Mouse (Mus musculus) hindbrain, postnatal 0 days (tissue): ENCODE data around the gene Rbms2. TPM values are rescaled to one million over a fixed set of nuclear protein-coding genes. Genes with fewer than 3 reads are reported as not detected.
A peak's percentile ranks its signal among the peaks of the same experiment; 100 is the strongest.
"Not testable (repeated sequence)": the region's sequence is repeated elsewhere in the genome, so short reads cannot be mapped to it uniquely, and the experiment has no call there.

Experiments
- ATAC-seq: fragments of 200-750 bp; cut with Nextera tagmentation; 2 replicates; pipeline ENCODE4 v1.8.0; 2017; ENCODE audit warnings: mild to moderate bottlenecking, moderate TSS enrichment, moderate library complexity
- DNase-seq: peaks from one replicate; pipeline ENCODE4 v3.0.0-alpha.2; 2015; ENCODE audit warnings: low spot score
- H3K27ac ChIP-seq: fragments of 300-500 bp; sonication (generic); 2 replicates; pipeline ENCODE4 v1.5.1; 2014; ENCODE audit warnings: mild to moderate bottlenecking
- H3K27me3 ChIP-seq: fragments of 300-500 bp; sonication (generic); 2 replicates; pipeline ENCODE4 v1.6.1; 2014; ENCODE audit warnings: low read length, mixed read lengths; ENCODE audit not compliant: insufficient read depth
- H3K36me3 ChIP-seq: fragments of 300-500 bp; sonication (generic); 2 replicates; pipeline ENCODE4 v1.6.1; 2014; ENCODE audit warnings: low read length, mixed read lengths; ENCODE audit not compliant: insufficient read depth
- H3K4me1 ChIP-seq: fragments of 300-500 bp; sonication (generic); 2 replicates; pipeline ENCODE4 v1.6.1; 2014; ENCODE audit warnings: antibody characterized with exemption, low read length, mixed read lengths; ENCODE audit not compliant: insufficient read depth
- H3K4me2 ChIP-seq: fragments of 300-500 bp; sonication (generic); 2 replicates; pipeline ENCODE4 v1.6.1; 2014; ENCODE audit warnings: low read depth, mild to moderate bottlenecking, low read length, moderate library complexity, mixed read lengths
- H3K4me3 ChIP-seq: fragments of 300-500 bp; sonication (generic); 2 replicates; pipeline ENCODE4 v1.5.1; 2014; ENCODE audit warnings: low read length
- H3K9ac ChIP-seq: fragments of 300-500 bp; sonication (generic); replicated peaks from 2 replicates; pipeline ENCODE4 v1.6.1; 2014; ENCODE audit warnings: mild to moderate bottlenecking, low read length, moderate library complexity, mixed read lengths
- H3K9me3 ChIP-seq: fragments of 300-500 bp; sonication (generic); 2 replicates; pipeline ENCODE4 v1.6.1; 2016; ENCODE audit warnings: low read length, mixed read lengths
- CTCF ChIP-seq: IDR thresholded peaks from 2 replicates; pipeline ENCODE4 v1.5.1; 2016; ENCODE audit warnings: antibody characterized with exemption, control low read depth, low read depth
- WGBS: fragments of 180-500 bp; shearing (Covaris S2); extraction: QIAGEN DNeasy Blood & Tissue Kit; methylation state at CpG from one replicate; pipeline ENCODE4 v1.1.7; 2014; 5-methylcytosine and 5-hydroxymethylcytosine counted together
- polyA plus RNA-seq: library from polyadenylated mRNA; unstranded; fragments of >200 nt; fragmentation: Nextera tagmentation; extraction: Ambion mirVana; gene quantifications from 2 replicates; pipeline ENCODE4 v1.2.1, GENCODE M21; 2015
- total RNA-seq: library from RNA; depleted of rRNA; stranded (reverse); fragments of >200 nt; gene quantifications from 2 replicates; pipeline ENCODE4 v1.2.3, GENCODE M21; 2014

Gene Rbms2
- total and polyA plus RNA-seq, 2 experiments from 2014 or later: 7.3 to 13.2 TPM

DNA sequence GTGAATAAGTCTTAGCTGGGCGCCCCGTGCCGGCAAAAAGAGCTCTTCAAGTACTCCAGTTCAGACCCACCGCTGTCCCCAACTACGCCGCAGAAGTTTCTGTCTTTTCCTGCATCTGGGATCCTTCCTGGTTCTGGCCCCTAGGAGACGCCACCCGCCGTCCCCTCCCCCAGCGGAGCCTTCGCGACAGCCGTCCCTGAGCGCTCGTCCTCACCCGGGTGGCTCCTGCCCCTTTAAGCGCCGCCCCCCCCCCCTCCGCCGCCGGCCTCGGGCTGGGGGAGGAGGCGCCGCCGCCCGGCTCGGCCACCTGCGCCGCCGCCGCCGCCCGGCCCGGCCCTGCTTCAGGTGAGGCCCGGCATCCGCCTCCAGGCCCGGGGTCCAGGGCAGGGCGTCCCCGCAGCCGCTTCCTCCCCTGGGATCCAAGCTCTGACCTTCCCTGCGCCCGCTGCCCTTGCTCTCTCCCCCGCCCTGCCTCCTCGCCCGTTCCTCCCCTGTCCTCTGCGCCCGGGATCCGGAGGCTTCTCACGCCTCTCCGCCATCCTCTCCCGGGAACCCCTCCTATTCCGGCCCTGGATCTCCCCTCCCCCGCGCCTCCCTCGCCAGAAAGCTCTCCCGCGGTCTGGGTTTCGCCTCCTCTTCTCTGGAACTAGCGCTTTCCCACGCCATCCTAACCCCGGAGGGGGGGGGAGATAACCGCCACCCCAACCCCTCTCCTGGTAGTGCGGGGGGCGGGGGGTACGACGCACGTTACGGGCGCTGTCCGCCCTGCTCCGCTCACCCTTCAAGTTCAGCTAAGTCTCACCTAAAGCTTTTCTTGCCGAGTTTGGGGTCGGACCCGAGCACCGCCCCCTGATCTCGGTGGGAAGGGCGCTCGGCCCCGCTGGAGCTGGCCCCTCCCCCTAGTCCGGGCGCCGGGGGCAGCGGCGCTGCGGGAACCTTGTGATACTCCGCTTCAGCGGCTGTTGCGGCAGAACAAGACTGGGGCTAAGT, 87.3 kb downstream of the Rbms2 start:
- peaks cover 22% of the 10 kb centered on the region for H3K36me3 ChIP-seq
- under 1% methylated on average over 59 of the region's 88 CpGs for WGBS
- peaks cover 27% of the 10 kb centered on the region for H3K4me1 ChIP-seq
- H3K4me2 ChIP-seq: peak overlapping the region; percentile 88
- ATAC-seq (peak; percentile 61), DNase-seq (peak; percentile 83)
- H3K9ac ChIP-seq: peak overlapping the region; percentile 61
- no peaks in the 10 kb centered on the region for H3K9me3 ChIP-seq
- H3K27ac ChIP-seq: peak overlapping the region; percentile 78
- peak overlapping the region; percentile 72 for H3K4me3 ChIP-seq
- H3K27me3 ChIP-seq: no peaks in the 10 kb centered on the region
- peak; percentile 57 for TF ChIP-seq CTCF

DNA sequence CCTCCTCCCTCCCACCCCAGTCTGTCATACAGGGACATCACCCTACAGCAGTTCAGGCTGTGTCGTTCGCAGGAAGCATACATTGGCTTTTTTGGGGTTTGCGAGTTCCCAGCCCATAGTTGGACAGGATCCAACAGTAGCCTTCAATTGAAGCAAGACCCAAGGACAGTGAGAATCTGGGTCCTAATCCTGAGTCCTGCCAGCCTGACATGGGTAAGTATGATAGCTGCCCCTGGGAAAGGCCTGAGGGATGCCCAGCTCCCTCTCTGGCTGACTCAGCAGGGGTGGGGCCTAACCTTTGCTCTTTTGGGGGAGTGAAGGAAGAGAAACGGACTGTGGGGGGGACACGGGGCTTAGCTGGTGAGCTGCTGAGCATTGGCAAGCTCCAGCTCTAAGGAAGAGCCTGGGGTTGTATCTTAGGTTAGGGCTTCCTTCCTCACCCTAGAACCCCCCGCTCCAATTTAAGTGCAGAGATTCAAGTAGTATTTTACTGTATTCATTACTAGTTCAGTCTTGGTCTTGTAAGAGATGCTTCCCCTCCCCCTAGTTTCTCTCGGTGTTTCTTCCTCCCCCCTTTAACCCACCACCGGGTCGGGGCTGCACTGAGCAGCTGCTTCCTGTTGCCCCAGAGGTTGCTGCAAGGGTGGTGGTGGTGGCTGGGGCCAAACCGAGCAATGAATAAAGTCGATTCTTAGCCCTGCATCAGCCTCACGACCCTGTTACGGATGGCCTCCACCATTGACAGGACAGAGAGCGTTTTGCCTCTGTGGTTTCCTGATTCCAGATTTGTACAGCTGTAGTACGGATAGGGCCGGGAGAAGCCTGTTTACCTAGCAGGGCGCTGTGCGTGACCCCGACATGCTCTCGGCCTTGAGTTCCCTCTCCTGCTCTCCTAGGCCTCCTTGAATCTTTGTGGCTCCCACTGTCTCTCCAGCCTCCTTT, 88.3 kb downstream of the Rbms2 start, which contains the start of gene Baz2a:
Gene Baz2a, plus strand, starts transcription at position 14 of the 942 bp plus-strand sequence.
- DNase-seq (peak; percentile 58), ATAC-seq (peak; percentile 0; the same call in 1 of the 2 replicates)
- Histone ChIP-seq H3K27ac (peak within 1 kb of the TSS; percentile 78), H3K4me2 (peak within 1 kb of the TSS; percentile 88), H3K27me3 (no peaks in the 10 kb centered on the region), H3K4me3 (peak within 1 kb of the TSS; percentile 72), H3K4me1 (peaks cover 27% of the 10 kb centered on the region), H3K36me3 (peaks cover 28% of the 10 kb centered on the region), H3K9me3 (no peaks in the 10 kb centered on the region), H3K9ac (peak within 1 kb of the TSS; percentile 61)
- no peak for TF ChIP-seq CTCF
- WGBS: 2% methylated on average over 20 of the region's 20 CpGs

DNA sequence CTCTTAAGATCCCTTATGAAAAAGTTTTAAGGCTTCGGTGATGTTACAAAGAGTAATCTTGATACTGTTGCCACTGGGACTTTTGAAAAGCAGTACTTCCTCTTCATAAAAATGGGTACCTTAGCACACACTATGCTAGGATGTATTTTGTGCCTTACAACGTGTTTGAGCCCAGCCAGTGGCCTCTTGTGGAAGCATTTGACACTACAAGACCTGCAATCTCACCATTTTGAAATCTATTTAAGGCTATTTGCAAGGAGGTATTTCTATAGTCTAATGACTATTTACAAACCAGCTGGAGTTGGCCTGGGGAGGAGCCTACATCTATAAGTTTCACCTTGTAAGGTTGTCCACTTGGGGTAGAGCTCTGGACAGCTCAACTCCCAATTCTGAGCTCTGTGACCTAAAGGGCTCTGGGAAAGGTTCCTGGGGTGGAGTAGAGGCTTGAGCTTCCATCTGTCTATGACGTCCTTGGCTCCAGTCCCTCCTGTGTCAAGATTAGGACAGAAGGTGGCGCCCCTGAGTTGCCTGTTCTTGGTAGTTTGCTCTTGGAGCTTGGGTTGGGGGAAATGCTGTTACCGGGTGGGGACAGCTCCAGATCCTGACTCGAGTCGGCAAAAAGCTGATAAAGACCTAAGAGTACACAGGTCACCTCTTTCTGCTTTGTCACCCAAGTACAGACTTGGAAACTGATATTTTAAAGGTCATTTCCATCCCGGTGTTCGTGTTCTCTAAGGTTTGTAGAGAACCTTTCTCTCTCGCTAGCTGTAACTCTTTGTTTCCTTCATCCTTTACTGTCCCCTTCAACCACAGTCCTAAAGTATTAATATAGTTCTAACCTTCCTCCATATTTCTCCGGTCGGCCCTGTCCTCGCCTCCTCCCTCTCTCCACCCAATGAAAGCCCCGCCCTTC, 89.2 kb downstream of the Rbms2 start:
- Histone ChIP-seq H3K36me3 (peaks cover 36% of the 10 kb centered on the region), H3K27ac (peak overlapping the region; percentile 78; the same call in 1 of the 2 replicates), H3K27me3 (no peaks in the 10 kb centered on the region), H3K4me2 (peak overlapping the region; percentile 88), H3K4me3 (peak overlapping the region; percentile 72), H3K4me1 (peaks cover 27% of the 10 kb centered on the region), H3K9me3 (no peaks in the 10 kb centered on the region), H3K9ac (peak overlapping the region; percentile 61; the same call in 1 of the 2 replicates)
- DNase-seq: peak; percentile 92
- peak; percentile 58 for ATAC-seq
- TF ChIP-seq CTCF: peak; percentile 84
- 8% methylated on average over 14 of the region's 14 CpGs for WGBS

DNA sequence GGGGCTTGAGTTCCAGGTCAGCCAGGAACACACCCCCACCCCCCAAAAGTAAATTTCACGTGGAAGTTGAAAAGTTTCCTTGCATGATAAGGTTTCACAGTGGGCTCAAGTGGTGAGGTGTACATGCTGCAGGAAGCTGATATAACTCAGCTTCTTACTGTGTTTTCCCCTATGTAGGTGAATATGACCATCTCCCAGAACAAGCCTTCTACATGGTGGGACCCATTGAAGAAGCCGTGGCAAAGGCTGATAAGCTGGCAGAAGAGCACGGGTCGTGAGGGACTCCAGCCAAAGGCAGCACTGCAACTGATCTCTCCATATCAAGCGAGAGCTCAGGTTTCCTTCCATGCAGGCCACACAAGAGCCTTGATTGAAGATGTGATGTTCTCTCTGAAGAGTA, 90.3 kb downstream of the Rbms2 start:
- Histone ChIP-seq H3K4me3 (no peak overlapping the region), H3K27ac (no peak overlapping the region), H3K9me3 (no peaks in the 10 kb centered on the region), H3K4me1 (peaks cover 27% of the 10 kb centered on the region), H3K9ac (no peak overlapping the region), H3K36me3 (peaks cover 46% of the 10 kb centered on the region), H3K4me2 (no peak overlapping the region), H3K27me3 (no peaks in the 10 kb centered on the region)
- no peak for DNase-seq
- ATAC-seq: no peak
- no peak for TF ChIP-seq CTCF
- WGBS: 71% methylated on average over 5 of the region's 5 CpGs

DNA sequence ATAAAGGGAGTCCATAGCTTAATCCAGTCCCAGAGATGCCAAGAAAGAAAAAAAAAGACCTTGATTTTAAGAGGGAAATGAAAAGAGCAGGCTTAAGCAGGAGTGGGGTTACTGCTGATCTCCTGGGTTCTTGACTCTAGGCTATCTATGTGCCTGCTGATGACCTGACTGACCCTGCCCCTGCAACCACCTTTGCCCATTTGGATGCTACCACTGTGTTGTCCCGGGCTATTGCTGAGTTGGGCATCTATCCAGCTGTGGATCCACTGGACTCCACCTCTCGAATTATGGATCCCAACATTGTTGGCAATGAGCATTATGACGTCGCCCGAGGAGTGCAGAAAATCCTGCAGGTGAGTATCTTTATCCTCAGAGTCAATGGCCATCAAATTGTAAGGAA, 91.9 kb downstream of the Rbms2 start:
- no peak overlapping the region for H3K9ac ChIP-seq
- no peaks in the 10 kb centered on the region for H3K27me3 ChIP-seq
- no peak for TF ChIP-seq CTCF
- H3K9me3 ChIP-seq: no peaks in the 10 kb centered on the region
- ATAC-seq (no peak), DNase-seq (no peak)
- no peak overlapping the region for H3K4me3 ChIP-seq
- H3K36me3 ChIP-seq: peaks cover 46% of the 10 kb centered on the region
- H3K27ac ChIP-seq: no peak overlapping the region
- no peak overlapping the region for H3K4me2 ChIP-seq
- H3K4me1 ChIP-seq: peaks cover 16% of the 10 kb centered on the region; the same call in 1 of the 2 replicates
- WGBS: 82% methylated on average over 5 of the region's 5 CpGs

DNA sequence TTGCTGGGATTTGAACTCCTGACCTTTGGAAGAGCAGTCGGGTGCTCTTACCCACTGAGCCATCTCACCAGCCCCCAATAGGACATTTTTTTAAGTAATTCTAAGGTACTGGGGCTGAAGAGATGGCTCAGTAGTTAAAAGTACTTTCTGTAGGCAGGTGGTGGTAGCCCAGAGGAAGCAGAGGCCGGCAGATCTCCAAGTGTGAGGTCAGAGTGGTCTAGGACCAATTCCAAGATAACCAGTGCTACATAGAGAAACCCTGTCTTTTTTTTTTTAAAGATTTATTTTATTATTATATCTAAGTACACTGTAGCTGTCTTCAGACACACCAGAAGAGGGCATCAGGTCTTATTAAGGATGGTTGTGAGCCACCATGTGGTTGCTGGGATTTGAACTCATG, 92.9 kb downstream of the Rbms2 start:
- peaks cover 13% of the 10 kb centered on the region; the same call in 1 of the 2 replicates for H3K4me1 ChIP-seq
- H3K27ac ChIP-seq, H3K4me3 ChIP-seq, H3K27me3 ChIP-seq, H3K9ac ChIP-seq, ATAC-seq, DNase-seq, H3K4me2 ChIP-seq, H3K9me3 ChIP-seq: not testable (repeated sequence)
- WGBS: 69% methylated on average over 2 of the region's 2 CpGs
- H3K36me3 ChIP-seq: peaks cover 46% of the 10 kb centered on the region
